Mouse (Mus musculus): ENCODE results near the gene Serpina3j.
"Not testable (repeated sequence)": the region's sequence is repeated elsewhere in the genome, so short reads cannot be mapped to it uniquely, and the experiment has no call there.

The Serpina3j gene

DNA sequence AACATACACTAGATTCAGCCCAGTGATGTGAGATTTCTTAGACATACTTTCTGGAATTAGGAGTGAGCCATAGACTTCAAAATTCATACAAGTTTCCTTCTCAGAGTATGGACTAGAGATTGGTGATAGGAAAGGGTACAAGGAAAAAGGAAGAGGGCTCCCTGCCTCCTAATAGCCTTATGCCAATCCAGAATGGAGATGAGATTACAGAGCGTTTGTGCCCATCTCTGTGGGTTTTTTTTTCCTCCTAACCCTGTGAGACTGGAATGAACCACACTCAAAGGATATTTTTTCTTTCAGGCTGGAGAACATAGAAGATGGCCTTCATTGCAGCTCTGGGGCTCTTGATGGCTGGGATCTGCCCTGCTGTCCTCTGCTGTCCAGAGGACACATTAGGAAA is at the start of gene Serpina3j:
Gene Serpina3j, plus strand, starts transcription at position 301 of the 400 bp plus-strand sequence.
- DNase-seq (ENCODE audit: extremely low spot score, low read depth, low spot score), result no peak

DNA sequence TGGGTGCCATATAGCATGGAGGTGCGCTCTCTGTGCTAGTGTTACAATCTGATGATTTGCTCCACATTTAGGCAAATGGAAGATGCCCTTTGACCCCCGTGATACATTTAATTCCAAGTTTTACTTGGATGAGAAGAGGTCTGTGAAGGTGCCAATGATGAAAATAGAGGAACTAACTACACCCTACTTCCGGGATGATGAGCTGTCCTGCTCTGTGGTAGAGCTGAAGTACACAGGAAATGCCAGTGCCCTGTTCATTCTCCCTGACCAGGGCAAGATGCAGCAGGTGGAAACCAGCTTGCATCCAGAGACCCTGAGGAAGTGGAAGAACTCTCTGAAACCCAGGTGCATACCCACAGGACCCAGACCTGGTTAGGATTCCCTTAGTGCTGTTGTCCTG is 48.0 kb upstream of the Serpina3j start:
- no peak for DNase-seq (ENCODE audit: extremely low spot score, low read depth, low spot score)

DNA sequence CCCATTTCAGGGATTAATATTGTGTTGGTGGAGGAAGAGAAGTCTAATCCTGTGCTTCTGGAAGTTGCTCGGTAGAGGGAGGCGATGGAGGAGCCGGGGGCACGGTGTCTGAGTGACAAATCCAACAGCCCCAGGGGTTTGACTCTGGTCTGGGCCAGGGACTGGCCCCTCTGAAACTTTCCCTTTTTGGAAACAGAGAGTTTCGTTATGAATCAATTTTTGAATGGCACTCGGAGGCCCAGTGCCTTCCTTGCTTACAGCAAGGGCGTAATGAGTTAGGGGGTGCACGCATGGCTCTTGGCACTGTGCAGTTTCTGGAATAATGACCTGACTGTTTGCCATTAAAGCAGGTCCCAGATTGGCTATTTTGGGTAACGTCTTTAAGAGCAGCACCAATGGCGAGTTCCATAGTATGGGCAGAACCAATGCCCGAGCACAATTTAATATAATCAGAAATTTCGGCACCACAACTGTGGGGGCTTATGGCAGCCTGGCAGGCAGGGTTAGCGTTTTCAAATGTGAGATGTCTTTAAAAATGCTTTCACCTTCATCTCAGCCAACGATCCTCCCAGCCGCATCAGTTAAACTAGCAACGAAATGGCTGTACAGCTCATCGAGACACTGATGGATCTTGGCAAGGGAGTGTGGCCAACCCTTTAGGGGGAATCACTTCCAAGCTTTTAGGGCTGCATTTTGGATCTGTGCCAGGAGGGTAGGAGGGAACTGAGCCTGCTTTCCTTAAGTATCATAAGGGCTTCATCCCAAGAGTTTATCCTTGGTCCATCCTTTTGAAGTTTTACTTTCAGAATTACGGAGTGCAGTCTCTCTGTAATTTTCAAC is 35.9 kb upstream of the Serpina3j start:
- DNase-seq (ENCODE audit: extremely low spot score, low read depth, low spot score), result no peak

DNA sequence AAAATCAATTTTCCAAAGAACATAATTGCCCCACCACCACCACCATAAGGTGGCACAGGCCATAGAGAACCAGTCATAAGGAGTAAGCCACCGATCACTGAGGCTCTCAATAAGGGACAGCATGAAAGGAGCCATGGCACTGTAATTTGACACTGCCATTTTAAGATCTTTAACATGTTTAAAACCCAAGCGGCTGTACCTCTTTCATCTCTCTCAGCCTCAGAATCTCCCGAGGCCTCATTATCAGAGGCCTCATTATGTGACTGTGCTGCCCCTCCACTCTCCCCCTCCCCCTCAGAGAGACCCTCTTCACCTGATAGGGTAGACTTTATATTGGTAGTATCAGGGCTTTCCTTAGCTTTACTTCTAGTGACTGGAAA is 35.3 kb upstream of the Serpina3j start:
- DNase-seq (ENCODE audit: extremely low spot score, low read depth, low spot score), result no peak

DNA sequence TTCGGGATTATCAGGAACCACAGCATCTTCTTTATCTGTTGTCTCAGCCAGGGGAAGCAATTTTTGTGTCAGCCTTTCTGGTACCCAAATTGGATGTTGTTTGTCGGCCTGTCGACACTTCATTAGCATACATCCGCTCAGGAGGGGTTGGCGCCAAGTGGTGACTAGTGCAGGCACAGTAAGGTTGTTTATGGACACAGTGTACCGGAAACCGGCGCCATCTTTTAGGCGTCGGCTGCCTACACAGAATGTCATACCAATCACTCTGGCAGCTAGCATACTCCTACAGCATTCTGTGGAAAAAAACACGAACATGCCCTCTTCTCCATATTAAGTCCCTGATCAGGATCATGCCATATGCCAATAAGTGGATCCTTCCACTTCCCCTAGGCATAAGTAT is 31.0 kb upstream of the Serpina3j start:
- no peak for DNase-seq (ENCODE audit: extremely low spot score, low read depth, low spot score)

DNA sequence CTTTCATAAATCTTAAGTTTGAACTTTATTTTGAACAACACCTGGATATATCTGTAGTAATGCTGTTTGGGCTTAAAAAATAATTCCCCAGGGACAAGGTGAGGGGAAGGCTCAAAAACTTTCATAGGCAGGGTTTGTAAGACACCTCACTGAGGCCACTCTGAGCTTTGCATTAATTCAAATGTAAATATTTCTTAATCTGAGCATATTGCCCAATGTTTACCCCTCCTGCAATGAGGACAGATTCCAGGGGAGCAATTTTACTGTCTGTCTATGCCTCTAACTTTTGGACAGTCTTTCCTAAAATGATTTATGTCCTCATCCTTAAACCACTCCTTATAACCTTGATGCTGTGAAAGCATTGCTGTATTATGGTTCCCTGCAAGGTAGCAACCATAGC is 26.0 kb upstream of the Serpina3j start:
- no peak for DNase-seq (ENCODE audit: extremely low spot score, low read depth, low spot score)

DNA sequence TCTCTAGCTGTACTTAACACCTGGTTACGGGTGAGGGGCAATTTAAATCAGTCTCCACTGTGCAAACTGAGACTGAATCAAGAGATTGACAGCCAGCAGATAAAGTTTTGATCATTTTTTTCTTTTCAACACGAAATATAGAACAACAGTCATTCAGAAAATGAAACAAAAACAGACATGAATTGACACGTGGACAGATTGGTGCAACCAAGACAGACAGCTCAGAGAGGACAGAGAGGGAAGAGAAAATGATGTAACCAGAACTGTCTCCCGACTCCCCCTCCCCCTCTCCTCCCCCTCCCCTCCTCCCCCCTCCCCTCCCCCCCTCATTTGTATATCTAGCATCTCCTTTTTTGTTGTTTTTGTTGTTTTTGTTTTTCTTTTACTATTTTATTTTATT is 24.5 kb upstream of the Serpina3j start:
- no peak for DNase-seq (ENCODE audit: extremely low spot score, low read depth, low spot score)

DNA sequence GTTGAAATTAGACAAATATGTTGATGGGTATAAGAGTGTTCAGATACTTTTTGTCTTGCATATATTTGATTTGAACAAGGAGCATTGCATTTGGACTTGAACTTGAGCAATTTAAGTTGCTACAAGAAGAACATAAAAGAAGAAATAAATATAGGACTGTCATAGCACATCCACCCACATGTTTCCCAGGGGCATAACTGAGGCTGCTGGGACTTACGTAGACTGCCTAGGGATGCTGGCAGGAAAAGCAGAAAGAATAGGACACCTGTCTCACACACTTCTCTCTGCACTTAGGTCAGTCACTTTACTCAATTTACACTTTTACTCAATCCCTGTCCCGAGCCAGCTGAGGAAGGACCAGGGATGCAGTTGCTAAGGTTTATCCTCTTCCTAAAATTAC is 20.4 kb upstream of the Serpina3j start:
- no peak for DNase-seq (ENCODE audit: extremely low spot score, low read depth, low spot score)

DNA sequence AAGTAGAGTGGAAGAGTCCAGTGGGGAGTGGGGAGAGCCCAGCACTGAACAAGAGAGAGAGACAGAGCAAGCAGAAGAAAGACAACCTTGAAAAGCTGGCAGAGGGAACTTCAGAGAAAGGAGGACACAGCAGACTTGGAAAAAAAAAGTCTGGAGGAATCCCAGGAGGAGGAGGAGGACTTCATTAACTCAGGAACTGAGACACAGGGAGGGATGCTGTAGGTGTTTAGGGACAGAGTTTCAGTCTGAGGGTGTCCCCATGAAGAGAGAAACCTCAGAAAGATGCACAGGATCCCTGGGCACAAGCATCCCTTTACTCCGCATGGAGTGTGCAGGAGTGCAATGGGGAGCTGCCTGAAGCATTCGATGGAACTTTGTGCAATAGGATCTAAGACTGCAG is 16.3 kb upstream of the Serpina3j start:
- no peak for DNase-seq (ENCODE audit: extremely low spot score, low read depth, low spot score)

DNA sequence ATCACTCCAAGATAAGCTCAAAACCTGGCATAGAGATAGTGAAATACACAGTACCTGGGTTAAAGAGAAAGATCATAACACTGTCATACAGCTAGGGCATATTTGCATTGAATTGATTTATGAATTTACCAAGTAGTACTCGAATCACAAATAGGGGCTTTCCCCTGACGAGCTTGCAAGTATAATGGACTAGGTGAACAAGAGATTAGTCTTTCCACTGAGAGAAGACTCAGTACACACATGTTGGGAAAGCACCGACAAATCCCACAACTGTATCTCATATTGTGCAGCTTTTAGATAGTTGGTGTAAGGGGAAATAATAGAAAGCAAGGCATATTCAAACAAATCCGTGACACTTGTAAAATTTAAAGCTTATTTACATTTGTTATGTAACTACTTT is 8.4 kb upstream of the Serpina3j start:
- no peak for DNase-seq (ENCODE audit: extremely low spot score, low read depth, low spot score)

DNA sequence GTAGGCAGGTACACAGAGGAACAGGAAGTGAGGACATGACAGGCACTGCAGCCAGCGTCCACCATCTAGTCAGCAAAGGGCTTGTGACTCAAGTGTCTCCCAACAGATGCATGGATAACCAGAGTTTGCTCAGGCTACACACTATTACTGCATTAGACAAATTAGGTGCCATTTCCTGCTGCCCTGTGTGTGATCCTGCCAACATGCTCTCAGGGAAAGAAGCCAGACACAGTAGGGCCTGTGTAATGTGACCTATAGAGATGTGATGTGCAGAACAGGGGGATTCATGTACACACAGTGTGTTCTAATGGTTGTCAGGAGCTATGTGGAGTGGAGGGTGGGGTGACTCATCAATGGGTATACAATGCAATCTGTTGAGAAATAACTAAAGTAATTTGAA is 8.1 kb downstream of the Serpina3j start:
- DNase-seq (ENCODE audit: extremely low spot score, low read depth, low spot score), result no peak

DNA sequence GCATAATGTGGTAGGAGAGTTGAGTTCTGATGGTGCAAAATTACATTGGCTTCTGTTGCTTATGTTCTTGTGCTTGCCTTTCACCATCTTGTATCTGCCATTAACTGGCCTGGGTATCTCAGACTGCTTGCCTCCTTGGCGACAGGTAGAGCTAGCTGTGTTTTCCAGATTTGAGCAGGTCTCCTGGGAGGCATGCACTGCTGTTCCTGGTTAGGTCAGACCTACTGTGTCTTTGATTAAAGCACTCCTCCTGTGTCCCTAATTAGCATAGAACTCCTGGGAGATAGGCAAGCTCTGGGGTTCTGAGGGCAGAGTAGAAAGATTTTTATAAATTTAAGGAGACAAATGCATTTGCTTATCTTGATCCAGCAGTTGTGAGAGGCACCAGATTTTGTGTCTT is 17.3 kb downstream of the Serpina3j start:
- no peak for DNase-seq (ENCODE audit: extremely low spot score, low read depth, low spot score)

DNA sequence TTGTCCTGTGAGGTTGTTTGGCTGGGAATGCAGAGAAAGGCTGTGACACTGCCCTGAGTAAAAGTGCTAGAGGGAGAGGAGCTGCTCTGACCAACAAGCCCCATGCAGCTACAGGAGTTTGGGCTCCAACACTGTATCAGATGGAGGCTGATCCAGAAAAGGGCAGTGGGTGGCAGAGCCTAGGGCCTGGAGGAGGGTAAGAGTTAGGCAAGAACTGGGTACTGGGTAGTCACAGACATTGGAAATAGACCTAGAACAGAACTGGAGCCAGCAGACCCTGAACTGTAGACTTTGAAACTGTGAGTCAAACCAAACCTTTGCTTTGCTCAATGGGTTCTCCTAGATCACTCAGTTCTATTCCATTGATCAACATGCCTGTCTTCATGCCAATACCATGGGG is 22.5 kb downstream of the Serpina3j start:
- DNase-seq (ENCODE audit: extremely low spot score, low read depth, low spot score), result not testable (repeated sequence)

DNA sequence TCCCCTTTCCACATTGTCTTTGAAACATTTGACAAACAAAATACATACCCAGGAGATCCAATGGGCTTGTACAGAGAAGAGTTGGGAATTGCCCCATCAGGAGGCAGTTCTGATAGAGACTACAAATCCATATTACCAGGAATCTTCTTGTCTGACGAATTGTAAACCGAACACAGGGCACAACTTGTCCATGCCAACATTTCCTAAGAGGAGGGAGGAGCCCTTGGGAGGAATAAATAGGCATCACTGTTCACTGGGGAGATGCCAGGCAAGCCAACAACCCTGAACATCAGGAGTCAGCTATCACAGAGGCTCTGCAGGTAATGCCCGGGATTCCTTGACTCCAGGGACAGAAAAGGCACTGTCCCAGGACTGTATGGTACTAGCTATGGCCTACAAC is 23.9 kb downstream of the Serpina3j start, which contains the start of the genes Serpina3k and Serpina3m:
Gene Serpina3k, plus strand, starts transcription at position 261 of the 400 bp plus-strand sequence.
Gene Serpina3m, plus strand, starts transcription at position 261 of the 400 bp plus-strand sequence.
- not testable (repeated sequence) for DNase-seq (ENCODE audit: extremely low spot score, low read depth, low spot score)

DNA sequence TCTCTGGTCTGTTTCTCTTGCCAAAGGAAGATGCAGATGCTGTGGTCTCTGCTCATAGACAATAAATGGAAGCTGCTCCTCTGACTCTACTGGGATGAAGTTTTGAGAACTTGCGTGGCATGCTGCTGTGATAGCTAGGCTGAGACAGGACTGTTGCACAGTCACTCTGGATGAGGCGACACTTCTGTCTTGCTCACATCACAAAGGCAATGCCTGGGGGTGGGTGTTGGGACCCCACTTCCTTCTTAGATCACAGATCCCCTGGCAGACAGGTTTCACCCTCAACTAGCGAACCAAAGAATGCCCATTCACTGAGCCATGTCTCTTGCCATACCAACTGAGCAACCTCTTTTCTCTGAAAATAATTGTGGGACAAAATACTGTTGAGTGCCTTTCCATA is 24.4 kb downstream of the Serpina3j start:
- no peak for DNase-seq (ENCODE audit: extremely low spot score, low read depth, low spot score)

DNA sequence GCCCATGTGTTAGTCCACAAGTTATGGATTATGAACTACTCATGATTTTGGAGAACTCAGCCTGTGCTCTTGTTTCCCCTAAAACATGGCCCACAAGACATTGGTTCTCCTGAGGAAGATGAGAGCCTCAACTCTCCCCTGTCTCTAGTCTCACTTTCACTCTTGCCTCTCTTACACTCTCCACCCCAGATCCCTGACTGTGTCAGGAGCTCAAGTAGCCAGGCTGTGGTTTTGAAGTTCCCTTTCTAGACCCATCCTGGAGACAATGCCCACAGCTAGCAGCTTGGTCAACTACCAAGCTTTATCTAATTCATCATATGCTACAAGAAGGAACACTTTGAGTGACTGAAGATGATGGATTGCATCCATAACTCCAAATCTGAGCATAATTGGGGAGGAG is 28.1 kb downstream of the Serpina3j start:
- DNase-seq (ENCODE audit: extremely low spot score, low read depth, low spot score), result not testable (repeated sequence)

DNA sequence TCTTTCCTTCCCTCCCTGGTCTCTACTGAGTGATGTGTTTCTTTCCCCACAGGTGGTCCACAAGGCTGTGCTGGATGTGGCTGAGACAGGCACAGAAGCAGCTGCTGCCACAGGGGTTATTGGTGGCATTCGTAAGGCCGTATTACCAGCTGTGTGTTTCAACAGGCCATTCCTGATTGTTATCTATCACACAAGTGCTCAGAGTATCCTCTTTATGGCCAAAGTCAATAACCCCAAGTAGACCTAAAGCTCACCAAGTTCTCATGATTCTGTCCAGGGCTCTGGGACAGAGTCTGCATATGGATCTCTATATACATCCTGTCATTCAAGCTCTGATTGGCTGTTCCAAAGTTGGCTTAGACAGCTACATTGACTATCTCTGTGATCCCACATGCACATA is 30.8 kb downstream of the Serpina3j start:
- DNase-seq (ENCODE audit: extremely low spot score, low read depth, low spot score), result no peak

DNA sequence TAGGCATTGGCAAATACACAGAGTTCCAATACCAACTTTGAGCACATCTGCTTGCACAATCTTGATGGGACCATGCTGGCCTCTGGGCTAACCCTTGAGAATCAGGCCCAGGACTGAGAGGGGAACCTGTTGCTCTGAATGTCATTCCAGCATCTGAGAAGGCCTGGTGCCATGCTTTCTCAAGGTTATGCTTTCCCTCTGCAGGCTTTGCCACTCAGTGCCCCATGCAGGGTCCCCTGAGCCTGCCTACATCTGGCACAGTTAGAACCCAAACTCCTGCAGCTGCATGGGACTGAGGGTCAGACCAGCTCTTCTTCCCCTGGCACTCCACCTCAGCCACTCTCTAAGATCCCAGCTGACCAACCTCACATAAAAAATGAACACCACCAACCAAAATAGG is 31.4 kb downstream of the Serpina3j start:
- no peak for DNase-seq (ENCODE audit: extremely low spot score, low read depth, low spot score)

DNA sequence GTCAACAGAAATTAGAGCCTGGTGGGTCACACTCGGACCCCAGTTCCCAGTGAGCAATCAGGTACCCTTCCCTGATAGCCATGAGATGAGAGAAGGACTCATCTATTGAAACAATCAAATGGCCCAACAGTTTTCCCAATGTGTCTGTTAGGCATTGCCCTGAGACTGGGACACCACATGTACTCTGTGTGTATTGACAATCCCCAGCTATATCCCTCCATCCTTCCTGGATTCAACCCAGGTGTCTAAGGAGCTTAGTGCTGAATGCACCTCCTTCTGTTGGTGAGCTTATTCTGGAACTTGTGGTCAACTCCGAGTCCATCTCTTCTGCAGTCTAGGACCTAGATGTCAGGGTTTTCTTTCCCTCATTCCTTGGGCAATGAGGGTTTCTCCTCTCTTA is 32.7 kb downstream of the Serpina3j start:
- no peak for DNase-seq (ENCODE audit: extremely low spot score, low read depth, low spot score)

DNA sequence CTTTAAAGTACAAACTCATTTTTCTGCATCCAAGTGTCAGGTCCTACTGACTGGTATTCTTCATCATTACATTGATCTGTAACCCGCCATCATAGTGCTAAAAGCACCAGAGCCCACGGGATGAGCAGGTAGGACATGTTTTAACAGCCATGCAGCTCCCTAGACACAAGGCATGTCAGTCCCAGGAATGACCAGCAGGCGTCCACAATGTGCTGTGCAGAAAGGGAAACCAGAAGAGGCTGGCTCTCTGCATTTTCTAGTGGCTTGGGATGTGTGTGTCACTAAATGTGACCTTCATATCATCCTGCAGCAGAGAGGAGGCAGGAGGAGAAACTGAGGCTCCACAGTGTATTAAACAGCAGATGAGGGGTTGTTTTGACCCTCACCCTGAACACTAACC is 37.5 kb downstream of the Serpina3j start:
- DNase-seq (ENCODE audit: extremely low spot score, low read depth, low spot score), result not testable (repeated sequence)

DNA sequence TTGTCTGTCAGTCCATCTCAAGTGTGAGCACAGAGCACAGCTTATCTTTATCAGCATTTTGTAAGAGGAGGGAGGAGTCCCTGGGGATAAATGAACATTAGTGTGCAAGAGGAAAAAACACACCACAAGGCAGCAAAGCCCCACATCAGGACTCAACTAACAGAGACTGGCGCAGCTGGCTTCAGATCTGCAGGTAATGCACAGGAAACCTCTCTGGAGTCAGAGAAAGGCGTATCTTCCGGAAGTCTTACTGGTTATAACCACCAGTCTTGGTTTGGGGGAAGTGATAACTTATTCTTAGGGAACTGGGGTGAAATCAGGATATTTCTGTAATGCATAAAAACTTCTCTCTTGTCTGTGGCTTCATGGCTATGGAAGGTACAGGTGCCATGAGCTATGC is 41.7 kb downstream of the Serpina3j start:
- no peak for DNase-seq (ENCODE audit: extremely low spot score, low read depth, low spot score)

DNA sequence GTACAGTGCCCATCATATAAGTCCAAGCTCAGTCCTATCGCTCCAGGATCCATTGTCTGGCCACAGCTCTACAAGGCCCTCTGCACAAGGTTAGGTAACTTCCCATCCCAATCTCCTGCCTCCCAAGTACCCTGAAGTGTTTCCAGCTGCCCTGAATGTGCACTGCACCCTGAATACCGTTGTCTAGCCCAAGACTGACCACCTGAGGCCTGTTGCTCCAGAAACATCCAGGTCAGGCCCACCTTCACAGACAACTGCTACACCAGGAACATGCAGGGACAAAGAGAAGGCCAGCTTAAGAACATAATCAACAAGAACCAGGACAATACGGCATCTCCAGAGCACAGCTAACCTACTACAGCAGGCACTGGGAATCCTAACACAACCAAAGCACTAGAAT is 55.6 kb downstream of the Serpina3j start:
- DNase-seq (ENCODE audit: extremely low spot score, low read depth, low spot score), result no peak

Measured in hindlimb bud, embryonic 11.5 days (tissue).